Mouse (Mus musculus) G1E-ER4 (cell line): ENCODE results near the gene Irgm2. TPM values are rescaled to one million over a fixed set of nuclear protein-coding genes. Genes with fewer than 3 reads are reported as not detected.

Source experiments
- GATA1 ChIP-seq: IDR thresholded peaks from one replicate; pipeline ENCODE4 v1.8.0; 2012; ENCODE audit warnings: low read length, inconsistent platforms
- polyA plus RNA-seq: library from polyadenylated mRNA; stranded (reverse); fragments of >175 nt; gene quantifications from 2 replicates; pipeline ENCODE4 v1.2.3, GENCODE M21; 2012

The Irgm2 gene
- polyA plus RNA-seq, 1 experiment: 0.11 TPM

- TF ChIP-seq GATA1: no peak
Observed at GRCm38 (mm10) chr11:58200226-58200625, 808 bp downstream of the Irgm2 start.

- TF ChIP-seq GATA1: no peak
Observed at GRCm38 (mm10) chr11:58201052-58201451, 1.6 kb downstream of the Irgm2 start.

- no peak for TF ChIP-seq GATA1
Observed at GRCm38 (mm10) chr11:58210321-58210886, 11.0 kb downstream of the Irgm2 start.

GRCm38 (mm10) chr11:58211062-58211681 is 11.8 kb downstream of the Irgm2 start:
- TF ChIP-seq GATA1: no peak

- TF ChIP-seq GATA1: no peak
Observed at GRCm38 (mm10) chr11:58211682-58212067, 12.3 kb downstream of the Irgm2 start.

- TF ChIP-seq GATA1: no peak
Observed at GRCm38 (mm10) chr11:58213673-58214342, 14.4 kb downstream of the Irgm2 start.

GRCm38 (mm10) chr11:58214391-58215048 is 15.1 kb downstream of the Irgm2 start:
- TF ChIP-seq GATA1: no peak

- no peak for TF ChIP-seq GATA1
Observed at GRCm38 (mm10) chr11:58215814-58216213, 16.4 kb downstream of the Irgm2 start.

GRCm38 (mm10) chr11:58216823-58217222 is 17.4 kb downstream of the Irgm2 start:
- no peak for TF ChIP-seq GATA1

- TF ChIP-seq GATA1: no peak
Observed at GRCm38 (mm10) chr11:58223751-58224150, 24.3 kb downstream of the Irgm2 start.

GRCm38 (mm10) chr11:58224313-58224712 is 24.9 kb downstream of the Irgm2 start:
- no peak for TF ChIP-seq GATA1

GRCm38 (mm10) chr11:58225655-58226054 is 26.2 kb downstream of the Irgm2 start:
- TF ChIP-seq GATA1: no peak

GRCm38 (mm10) chr11:58226425-58226824 is 27.0 kb downstream of the Irgm2 start:
- TF ChIP-seq GATA1: no peak

- no peak for TF ChIP-seq GATA1
Observed at GRCm38 (mm10) chr11:58230396-58230910, 31.0 kb downstream of the Irgm2 start.

GRCm38 (mm10) chr11:58231156-58231555 is 31.7 kb downstream of the Irgm2 start:
- no peak for TF ChIP-seq GATA1

GRCm38 (mm10) chr11:58235152-58235551 is 35.7 kb downstream of the Irgm2 start:
- no peak for TF ChIP-seq GATA1
